In genomic region chr2:164445399-164446085, GRCm38 (mm10) we compare ENCODE assay signal across 25 mouse cellular contexts. TPM values are rescaled to one million over a fixed set of nuclear protein-coding genes. Genes with fewer than 3 reads are reported as not detected.
"Had no signal": no experiment of that assay in that cellular context is flagged by ENCODE, and none has a peak within 500 bp of the region (broad histone marks: within the 10 kb centered on the region; RNA-seq: fewer than 3 reads in every experiment).

No protein-coding gene starts in this region.

- H3K27me3 ChIP-seq: lung, embryonic 15.5 days had no signal

- H3K9ac ChIP-seq: lung, embryonic 15.5 days; midbrain, embryonic 12.5 days; neural tube, embryonic 13.5 days; neural tube, embryonic 15.5 days had no signal

- H3K4me3 ChIP-seq: lung, embryonic 15.5 days; midbrain, embryonic 10.5 days; midbrain, embryonic 12.5 days; myocyte; neural tube, embryonic 13.5 days; neural tube, embryonic 15.5 days had no signal

- H3K4me2 ChIP-seq: lung, embryonic 15.5 days; midbrain, embryonic 12.5 days; neural tube, embryonic 13.5 days; neural tube, embryonic 15.5 days had no signal

- H3K27ac ChIP-seq: lung, embryonic 15.5 days; midbrain, embryonic 10.5 days; midbrain, embryonic 12.5 days; neural tube, embryonic 13.5 days; neural tube, embryonic 15.5 days had no signal

- ATAC-seq: lung, postnatal 0 days; midbrain, embryonic 16.5 days had no signal

- DNase-seq: lung, adult 2 months; lung, postnatal 14 days; lung, postnatal 4 days; midbrain, embryonic 14.5 days; retina, postnatal 1 day; right cerebral cortex, adult 18-20 months; right cerebral cortex, postnatal 25 days; right cerebral cortex, postnatal 4 days; spleen, adult 18-20 months; thymus, adult 18-20 months; thymus, postnatal 14 days; thymus, postnatal 36 days had no signal

- H3K9me3 ChIP-seq: lung, embryonic 15.5 days; midbrain, embryonic 10.5 days; midbrain, embryonic 12.5 days; neural tube, embryonic 13.5 days; neural tube, embryonic 15.5 days had no signal

- H3K36me3 ChIP-seq: lung, embryonic 15.5 days; midbrain, embryonic 10.5 days; midbrain, embryonic 12.5 days; neural tube, embryonic 13.5 days; neural tube, embryonic 15.5 days had no signal

RNA-seq across cellular contexts. Expression of gene Trp53tg5, which starts 28.0 kb away (rescaled TPM):
- polyA plus RNA-seq: lung, adult 2 months; lung, embryonic 15.5 days; lung, postnatal 0 days; midbrain, embryonic 10.5 days; midbrain, embryonic 14.5 days; midbrain, embryonic 16.5 days; myocyte; neural tube, embryonic 11.5 days; neural tube, embryonic 13.5 days; neural tube, embryonic 15.5 days; small intestine, adult 2 months; stomach, embryonic 14.5 days; stomach, embryonic 16.5 days; thymus, postnatal 0 days had no signal
